Mouse (Mus musculus): ENCODE measurements around the gene Kcnn1.

DNA sequence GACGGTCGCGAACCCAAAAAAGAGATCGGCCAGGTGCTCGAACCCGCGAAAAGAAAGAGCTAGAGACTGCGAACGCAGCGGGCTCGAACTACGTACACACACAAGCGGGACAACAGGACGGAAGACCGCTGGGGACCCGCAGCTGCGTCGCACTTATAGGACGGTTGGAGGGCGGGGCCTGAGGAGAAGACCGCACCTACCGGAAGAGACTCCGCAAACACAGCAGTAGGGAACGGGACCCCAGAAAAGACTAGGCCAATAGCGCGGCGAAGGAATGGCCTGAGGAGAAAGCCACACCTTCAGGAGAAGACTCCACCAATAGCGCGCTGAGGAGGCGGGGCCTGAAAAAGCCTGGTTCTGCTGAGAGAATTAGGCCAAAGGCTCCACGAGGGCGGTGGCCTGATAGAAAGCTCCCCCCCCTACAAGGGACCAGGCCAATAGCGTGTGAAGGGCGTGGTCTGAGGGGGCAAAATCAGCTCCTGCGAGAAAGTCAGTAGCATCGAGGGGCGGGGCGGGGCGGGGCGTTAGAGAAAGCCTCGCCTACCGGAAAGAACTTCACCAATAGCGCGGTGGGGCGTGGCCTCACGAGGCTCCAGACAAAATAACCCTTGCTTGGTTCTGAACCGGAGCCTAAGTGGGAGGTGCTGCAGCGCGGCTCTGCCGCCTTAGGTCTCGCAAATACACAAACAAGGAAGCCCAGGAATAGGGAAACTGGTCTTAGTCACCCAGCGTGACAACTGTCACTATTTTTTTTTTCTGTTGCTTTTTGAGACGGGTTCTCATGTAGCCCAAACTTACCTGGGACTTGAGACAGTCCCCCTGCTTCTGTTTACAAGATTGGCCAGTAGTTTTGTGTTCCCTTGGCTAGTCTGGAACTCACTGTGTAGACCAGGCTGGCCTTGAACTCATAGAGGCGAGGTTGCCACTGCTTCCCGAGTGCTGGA lies 23.4 kb downstream of the Kcnn1 start, which contains the start of gene Arrdc2:
- TF ChIP-seq CTCF (IDR thresholded peaks at IDR 0.05; ENCODE audit: borderline replicate concordance, insufficient read depth, low read depth, low read length), result no peak
- TF ChIP-seq POLR2A (IDR thresholded peaks at IDR 0.05; ENCODE audit: borderline replicate concordance, insufficient read depth, low read length), result peak; percentile 85

All from cerebellum, adult 2 months (tissue).